Mouse (Mus musculus): ENCODE data around the gene Med20. TPM values are rescaled to one million over a fixed set of nuclear protein-coding genes. Genes with fewer than 3 reads are reported as not detected.
"Not testable (repeated sequence)": the region's sequence is repeated elsewhere in the genome, so short reads cannot be mapped to it uniquely, and the experiment has no call there.

Med20 gene
- polyA plus RNA-seq, 1 experiment from 2014 or later, result 44.8 TPM

- ATAC-seq (ENCODE audit: low FRiP score); H3K9me3 ChIP-seq (ENCODE audit: control insufficient read depth, low read length); H3K27ac ChIP-seq (ENCODE audit: low read depth, low read length); H3K9ac ChIP-seq (ENCODE audit: low read depth, low read length); H3K4me2 ChIP-seq (replicated peaks; ENCODE audit: low read depth, low read length); H3K27me3 ChIP-seq (ENCODE audit: control insufficient read depth, insufficient read depth, low read length); DNase-seq (ENCODE audit: low spot score); H3K36me3 ChIP-seq (ENCODE audit: control insufficient read depth, insufficient read depth, low read length); H3K4me3 ChIP-seq (ENCODE audit: low read depth, low read length): not testable (repeated sequence)
- WGBS, result 84% methylated on average over 10 of the region's 10 CpGs
- peaks cover 13% of the 10 kb centered on the region for H3K4me1 ChIP-seq (replicated peaks; ENCODE audit: control insufficient read depth, insufficient read depth, low read length)
These were observed 12.6 kb upstream of the Med20 start for GRCm38 (mm10) chr17:47598580-47599304.

- DNase-seq (ENCODE audit: low spot score) (peak; percentile 6), ATAC-seq (ENCODE audit: low FRiP score) (no peak)
- H3K27ac ChIP-seq (ENCODE audit: low read depth, low read length), result no peak overlapping the region
- H3K4me1 ChIP-seq (replicated peaks; ENCODE audit: control insufficient read depth, insufficient read depth, low read length), result peaks cover 13% of the 10 kb centered on the region
- no peaks in the 10 kb centered on the region for H3K36me3 ChIP-seq (ENCODE audit: control insufficient read depth, insufficient read depth, low read length)
- 80% methylated on average over 11 of the region's 11 CpGs for WGBS
- H3K4me3 ChIP-seq (ENCODE audit: low read depth, low read length), result no peak overlapping the region
- no peak overlapping the region for H3K9ac ChIP-seq (ENCODE audit: low read depth, low read length)
- H3K9me3 ChIP-seq (ENCODE audit: control insufficient read depth, low read length), result no peaks in the 10 kb centered on the region
- no peaks in the 10 kb centered on the region for H3K27me3 ChIP-seq (ENCODE audit: control insufficient read depth, insufficient read depth, low read length)
- H3K4me2 ChIP-seq (replicated peaks; ENCODE audit: low read depth, low read length), result no peak overlapping the region
These were observed 11.7 kb upstream of the Med20 start for GRCm38 (mm10) chr17:47599511-47600297.

- no peaks in the 10 kb centered on the region for H3K9me3 ChIP-seq (ENCODE audit: control insufficient read depth, low read length)
- H3K9ac ChIP-seq (ENCODE audit: low read depth, low read length), result no peak overlapping the region
- H3K27ac ChIP-seq (ENCODE audit: low read depth, low read length), result no peak overlapping the region
- H3K27me3 ChIP-seq (ENCODE audit: control insufficient read depth, insufficient read depth, low read length), result no peaks in the 10 kb centered on the region
- peaks cover 11% of the 10 kb centered on the region for H3K4me1 ChIP-seq (replicated peaks; ENCODE audit: control insufficient read depth, insufficient read depth, low read length)
- ATAC-seq (ENCODE audit: low FRiP score), result no peak
- no peaks in the 10 kb centered on the region; the same call in 1 of the 2 replicates for H3K36me3 ChIP-seq (ENCODE audit: control insufficient read depth, insufficient read depth, low read length)
- no peak for DNase-seq (ENCODE audit: low spot score)
- no peak overlapping the region for H3K4me2 ChIP-seq (replicated peaks; ENCODE audit: low read depth, low read length)
- WGBS, result 90% methylated on average over 13 of the region's 13 CpGs
- H3K4me3 ChIP-seq (ENCODE audit: low read depth, low read length), result no peak overlapping the region
These were observed 10.6 kb upstream of the Med20 start for GRCm38 (mm10) chr17:47600601-47601388.

DNA sequence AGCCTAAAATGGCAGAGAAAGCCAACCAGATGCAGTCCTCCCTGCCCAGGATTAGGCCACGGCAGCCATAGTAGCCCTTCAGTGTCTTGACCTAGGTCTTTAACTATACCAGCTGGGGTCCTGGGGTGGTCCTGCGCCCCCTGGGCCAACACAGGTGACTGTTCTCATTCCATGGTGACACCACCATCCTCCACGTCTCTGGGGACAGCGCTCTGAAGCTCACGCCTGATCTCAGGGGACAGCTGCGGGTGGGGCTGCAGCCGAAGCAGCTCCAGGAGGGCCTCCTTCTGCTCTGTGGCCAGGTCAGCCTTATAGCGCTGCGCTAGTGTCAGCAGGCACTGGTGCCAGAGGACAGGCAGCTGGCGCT is 10.0 kb upstream of the Med20 start:
- ATAC-seq (ENCODE audit: low FRiP score) (no peak), DNase-seq (ENCODE audit: low spot score) (no peak)
- H3K4me3 ChIP-seq (ENCODE audit: low read depth, low read length), result no peak overlapping the region
- 91% methylated on average over 10 of the region's 10 CpGs for WGBS
- H3K36me3 ChIP-seq (ENCODE audit: control insufficient read depth, insufficient read depth, low read length), result no peaks in the 10 kb centered on the region; the same call in 1 of the 2 replicates
- H3K27ac ChIP-seq (ENCODE audit: low read depth, low read length), result no peak overlapping the region
- H3K27me3 ChIP-seq (ENCODE audit: control insufficient read depth, insufficient read depth, low read length), result no peaks in the 10 kb centered on the region
- no peak overlapping the region for H3K9ac ChIP-seq (ENCODE audit: low read depth, low read length)
- peaks cover 8% of the 10 kb centered on the region; the same call in 1 of the 2 replicates for H3K4me1 ChIP-seq (replicated peaks; ENCODE audit: control insufficient read depth, insufficient read depth, low read length)
- H3K9me3 ChIP-seq (ENCODE audit: control insufficient read depth, low read length), result no peaks in the 10 kb centered on the region
- H3K4me2 ChIP-seq (replicated peaks; ENCODE audit: low read depth, low read length), result no peak overlapping the region

DNA sequence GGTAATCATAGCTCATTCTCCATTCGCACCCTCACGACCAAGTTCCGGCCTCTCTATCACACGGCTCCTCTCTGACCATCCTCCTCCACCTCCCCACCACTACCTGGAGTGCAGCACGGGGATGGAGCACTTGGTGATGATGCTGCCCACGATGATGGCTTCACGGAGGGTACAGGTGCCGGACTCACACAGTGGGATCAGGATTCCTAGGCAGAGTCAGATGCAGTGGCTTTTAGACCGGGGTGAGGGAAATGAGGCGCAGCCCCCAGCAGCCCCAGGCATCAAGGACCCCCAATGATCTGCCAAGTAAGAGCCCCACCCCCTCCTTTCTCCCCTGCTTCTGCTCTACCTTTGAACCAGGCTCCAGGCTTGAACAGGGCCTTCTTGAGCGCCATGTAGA is 9.1 kb upstream of the Med20 start:
- no peak for DNase-seq (ENCODE audit: low spot score)
- 88% methylated on average over 11 of the region's 11 CpGs for WGBS

GRCm38 (mm10) chr17:47606220-47606619 is 5.2 kb upstream of the Med20 start:
- Histone ChIP-seq H3K4me3 (ENCODE audit: low read depth, low read length) (no peak overlapping the region), H3K4me2 (replicated peaks; ENCODE audit: low read depth, low read length) (no peak overlapping the region), H3K4me1 (replicated peaks; ENCODE audit: control insufficient read depth, insufficient read depth, low read length) (no peaks in the 10 kb centered on the region), H3K9ac (ENCODE audit: low read depth, low read length) (no peak overlapping the region), H3K9me3 (ENCODE audit: control insufficient read depth, low read length) (no peaks in the 10 kb centered on the region), H3K27me3 (ENCODE audit: control insufficient read depth, insufficient read depth, low read length) (no peaks in the 10 kb centered on the region), H3K27ac (ENCODE audit: low read depth, low read length) (no peak overlapping the region), H3K36me3 (ENCODE audit: control insufficient read depth, insufficient read depth, low read length) (no peaks in the 10 kb centered on the region; the same call in 1 of the 2 replicates)
- 74% methylated on average over 5 of the region's 5 CpGs for WGBS
- DNase-seq (ENCODE audit: low spot score) (peak; percentile 8), ATAC-seq (ENCODE audit: low FRiP score) (no peak)

More for the DNA sequence above, 9.1 kb upstream of the Med20 start:
- no peak overlapping the region for H3K4me2 ChIP-seq (replicated peaks; ENCODE audit: low read depth, low read length)
- no peak for ATAC-seq (ENCODE audit: low FRiP score)
- H3K4me1 ChIP-seq (replicated peaks; ENCODE audit: control insufficient read depth, insufficient read depth, low read length), result no peaks in the 10 kb centered on the region; the same call in 1 of the 2 replicates
- H3K4me3 ChIP-seq (ENCODE audit: low read depth, low read length), result no peak overlapping the region
- no peak overlapping the region for H3K9ac ChIP-seq (ENCODE audit: low read depth, low read length)
- H3K9me3 ChIP-seq (ENCODE audit: control insufficient read depth, low read length), result no peaks in the 10 kb centered on the region
- H3K27me3 ChIP-seq (ENCODE audit: control insufficient read depth, insufficient read depth, low read length), result no peaks in the 10 kb centered on the region
- H3K27ac ChIP-seq (ENCODE audit: low read depth, low read length), result no peak overlapping the region
- H3K36me3 ChIP-seq (ENCODE audit: control insufficient read depth, insufficient read depth, low read length), result no peaks in the 10 kb centered on the region; the same call in 1 of the 2 replicates

GRCm38 (mm10) chr17:47609182-47609581 is 2.2 kb upstream of the Med20 start:
- H3K27ac ChIP-seq (ENCODE audit: low read depth, low read length), result no peak overlapping the region
- no peak overlapping the region for H3K4me2 ChIP-seq (replicated peaks; ENCODE audit: low read depth, low read length)
- no peak for DNase-seq (ENCODE audit: low spot score)
- H3K4me3 ChIP-seq (ENCODE audit: low read depth, low read length), result no peak overlapping the region
- no peak overlapping the region for H3K9ac ChIP-seq (ENCODE audit: low read depth, low read length)
- ATAC-seq (ENCODE audit: low FRiP score), result no peak
- no peaks in the 10 kb centered on the region for H3K27me3 ChIP-seq (ENCODE audit: control insufficient read depth, insufficient read depth, low read length)
- H3K36me3 ChIP-seq (ENCODE audit: control insufficient read depth, insufficient read depth, low read length), result no peaks in the 10 kb centered on the region; the same call in 1 of the 2 replicates
- 88% methylated on average over 4 of the region's 4 CpGs for WGBS
- H3K4me1 ChIP-seq (replicated peaks; ENCODE audit: control insufficient read depth, insufficient read depth, low read length), result no peaks in the 10 kb centered on the region
- H3K9me3 ChIP-seq (ENCODE audit: control insufficient read depth, low read length), result no peaks in the 10 kb centered on the region

DNA sequence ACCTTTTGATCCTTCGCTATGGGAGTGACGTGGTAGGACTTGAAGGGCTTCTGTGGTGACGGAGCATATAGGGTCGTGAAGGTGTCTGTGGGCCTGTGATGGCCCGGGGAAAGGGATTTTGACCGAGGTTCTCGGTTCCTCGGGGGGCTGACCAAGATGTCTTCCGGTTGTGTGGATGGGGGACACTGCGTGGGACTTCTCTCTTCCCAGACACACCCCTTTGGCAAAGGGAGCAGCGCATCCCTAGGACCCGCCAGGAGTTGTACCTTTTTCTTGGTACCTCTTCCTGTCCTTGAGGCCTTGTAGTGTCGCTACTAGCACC is 240 bp downstream of the Med20 start:
- WGBS, result under 1% methylated on average over 13 of the region's 13 CpGs
- DNase-seq (ENCODE audit: low spot score) (no peak), ATAC-seq (ENCODE audit: low FRiP score) (no peak)
- Histone ChIP-seq H3K36me3 (ENCODE audit: control insufficient read depth, insufficient read depth, low read length) (no peaks in the 10 kb centered on the region), H3K4me3 (ENCODE audit: low read depth, low read length) (peak overlapping the region; percentile 66), H3K9me3 (ENCODE audit: control insufficient read depth, low read length) (no peaks in the 10 kb centered on the region), H3K9ac (ENCODE audit: low read depth, low read length) (peak overlapping the region; percentile 59), H3K4me2 (replicated peaks; ENCODE audit: low read depth, low read length) (peak overlapping the region; percentile 80), H3K27ac (ENCODE audit: low read depth, low read length) (no peak overlapping the region), H3K4me1 (replicated peaks; ENCODE audit: control insufficient read depth, insufficient read depth, low read length) (no peaks in the 10 kb centered on the region), H3K27me3 (ENCODE audit: control insufficient read depth, insufficient read depth, low read length) (no peaks in the 10 kb centered on the region)
